Mouse (Mus musculus): ENCODE results near the gene Trim8.

DNA sequence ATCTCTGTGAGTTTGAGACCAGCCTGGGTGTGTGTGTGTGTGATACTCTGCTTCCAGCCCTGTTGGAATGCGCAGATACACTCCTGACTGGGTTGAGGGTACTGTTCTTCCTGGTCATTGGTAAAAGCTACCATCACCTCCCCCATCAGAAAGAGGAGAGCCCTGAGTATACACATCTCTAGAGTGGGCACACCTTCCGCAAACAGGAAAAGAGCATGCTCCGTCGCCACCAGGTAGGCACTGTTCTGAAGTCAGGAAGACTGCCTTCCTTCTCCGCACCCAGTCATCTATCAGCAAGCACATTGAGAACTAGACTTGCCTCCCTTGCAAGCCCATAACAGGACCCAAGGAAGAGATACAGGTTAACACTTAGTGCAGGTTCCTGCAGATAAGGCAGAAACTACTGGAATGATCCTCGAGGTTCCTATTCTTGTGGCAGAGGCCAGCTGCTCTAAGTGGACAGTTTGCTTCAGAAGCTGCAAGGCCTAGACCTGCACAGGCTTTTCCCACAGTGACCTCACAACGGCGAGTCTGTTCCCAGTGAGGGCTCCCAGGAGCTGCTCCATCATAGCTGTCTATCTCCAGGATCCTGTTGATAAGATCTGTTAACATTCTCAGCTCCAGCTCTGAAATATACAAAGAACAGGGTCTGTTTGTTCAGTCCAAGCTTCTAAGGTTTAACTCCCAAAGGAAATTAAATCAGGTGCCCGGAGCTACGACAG, 20.7 kb upstream of the Trim8 start:
- TF ChIP-seq CTCF (IDR thresholded peaks at IDR 0.05), result no peak
- no peak for TF ChIP-seq EP300 (IDR thresholded peaks at IDR 0.05)

Data from lung, postnatal 0 days (tissue).